Comparison of ENCODE assay signal across 18 mouse cellular contexts in genomic region chr15:32306557-32307243, GRCm38 (mm10).
DNase-seq lines count a peak whose midpoint lies in the region; ATAC-seq lines count a peak whose summit lies in the region.
"Had no signal": no experiment of that assay in that cellular context is flagged by ENCODE, and none has a peak within 500 bp of the region (broad histone marks: within the 10 kb centered on the region; RNA-seq: fewer than 3 reads in every experiment).

No protein-coding gene starts in this region.

- no peaks in the 10 kb centered on the region for H3K36me3 ChIP-seq in kidney, embryonic 15.5 days
- no peaks in the 10 kb centered on the region for H3K36me3 ChIP-seq in intestine, embryonic 16.5 days (ENCODE audit: control insufficient read depth, insufficient read depth, low read length)
- H3K36me3 ChIP-seq: embryonic facial prominence, embryonic 15.5 days; forebrain, embryonic 12.5 days; limb, embryonic 12.5 days had no signal

- no peaks in the 10 kb centered on the region for H3K27me3 ChIP-seq in kidney, embryonic 15.5 days
- no peaks in the 10 kb centered on the region for H3K27me3 ChIP-seq in intestine, embryonic 16.5 days (replicated peaks; ENCODE audit: control insufficient read depth, insufficient read depth, low read length)
- H3K27me3 ChIP-seq: embryonic facial prominence, embryonic 15.5 days; forebrain, embryonic 12.5 days; limb, embryonic 12.5 days had no signal

- no peaks in the 10 kb centered on the region for H3K9me3 ChIP-seq in kidney, embryonic 15.5 days (replicated peaks)
- no peaks in the 10 kb centered on the region for H3K9me3 ChIP-seq in intestine, embryonic 16.5 days (ENCODE audit: control insufficient read depth, low read length)
- H3K9me3 ChIP-seq: embryonic facial prominence, embryonic 15.5 days; forebrain, embryonic 12.5 days; limb, embryonic 12.5 days had no signal

- no peak for DNase-seq in kidney, adult 18-20 months
- peak; percentile 44 for DNase-seq in 3134 (ENCODE audit: extremely low read depth, insufficient read length, low spot score)
- peak; percentile 70 for DNase-seq in 3T3-L1 (ENCODE audit: low read depth, low spot score)
- no peak for DNase-seq in testis, postnatal 14 days (ENCODE audit: low spot score)
- DNase-seq: adrenal gland, adult 8-10 months; cerebellum, adult 9-11 months; heart, postnatal 4 days; midbrain, embryonic 14.5 days; thymus, postnatal 14 days had no signal

- no peak overlapping the region for H3K9ac ChIP-seq in kidney, embryonic 15.5 days
- no peak overlapping the region for H3K9ac ChIP-seq in intestine, embryonic 16.5 days (ENCODE audit: low read depth, low read length)
- H3K9ac ChIP-seq: embryonic facial prominence, embryonic 15.5 days; forebrain, embryonic 12.5 days; limb, embryonic 12.5 days; liver, embryonic 14.5 days had no signal

- H3K4me2 ChIP-seq in kidney, embryonic 15.5 days = no peak overlapping the region
- no peak overlapping the region for H3K4me2 ChIP-seq in intestine, embryonic 16.5 days (ENCODE audit: low read depth, low read length)
- H3K4me2 ChIP-seq: embryonic facial prominence, embryonic 15.5 days; forebrain, embryonic 12.5 days; limb, embryonic 12.5 days had no signal

- H3K27ac ChIP-seq in kidney, embryonic 15.5 days = peak overlapping the region; percentile 7; the same call in 1 of the 2 replicates
- H3K27ac ChIP-seq in intestine, embryonic 16.5 days (ENCODE audit: low read length) = no peak overlapping the region
- H3K27ac ChIP-seq: embryonic facial prominence, embryonic 15.5 days; forebrain, embryonic 12.5 days; hindbrain, postnatal 0 days; limb, embryonic 12.5 days; liver, embryonic 14.5 days; macrophage had no signal

- H3K4me1 ChIP-seq in kidney, embryonic 15.5 days = peaks cover 24% of the 10 kb centered on the region
- peaks cover 8% of the 10 kb centered on the region; the same call in 1 of the 2 replicates for H3K4me1 ChIP-seq in intestine, embryonic 16.5 days (ENCODE audit: control insufficient read depth, insufficient read depth, low read length)
- H3K4me1 ChIP-seq: embryonic facial prominence, embryonic 15.5 days; forebrain, embryonic 12.5 days had no signal

- ATAC-seq in kidney, embryonic 15.5 days (replicated peaks; ENCODE audit: low FRiP score) = 0 out of 2 replicates have a peak, but pooled peaks have one; percentile 49
- peak; percentile 31; the same call in 1 of the 2 replicates for ATAC-seq in intestine, embryonic 16.5 days
- ATAC-seq in frontal cortex, adult (ENCODE audit: low TSS enrichment) = no peak
- ATAC-seq: hindbrain, postnatal 0 days had no signal

- H3K4me3 ChIP-seq in kidney, embryonic 15.5 days (replicated peaks) = no peak overlapping the region
- H3K4me3 ChIP-seq in intestine, embryonic 16.5 days (ENCODE audit: low read length) = no peak overlapping the region
- H3K4me3 ChIP-seq: embryonic facial prominence, embryonic 15.5 days; forebrain, embryonic 12.5 days; limb, embryonic 12.5 days had no signal

- 53% methylated on average over 6 of the region's 6 CpGs for WGBS in kidney, embryonic 15.5 days
- WGBS in intestine, embryonic 16.5 days = 59% methylated on average over 6 of the region's 6 CpGs

Comparison
In these comparisons a context has a peak if more than half of its experiments do, and no peak if none do; other contexts are left out.
1. DNase-seq: peak in 3134 (single experiment) and 3T3-L1 (single experiment); none in kidney, adult 18-20 months (single experiment) and testis, postnatal 14 days (single experiment).